8 mouse cellular contexts compared by ENCODE assay signal in the genomic region with DNA sequence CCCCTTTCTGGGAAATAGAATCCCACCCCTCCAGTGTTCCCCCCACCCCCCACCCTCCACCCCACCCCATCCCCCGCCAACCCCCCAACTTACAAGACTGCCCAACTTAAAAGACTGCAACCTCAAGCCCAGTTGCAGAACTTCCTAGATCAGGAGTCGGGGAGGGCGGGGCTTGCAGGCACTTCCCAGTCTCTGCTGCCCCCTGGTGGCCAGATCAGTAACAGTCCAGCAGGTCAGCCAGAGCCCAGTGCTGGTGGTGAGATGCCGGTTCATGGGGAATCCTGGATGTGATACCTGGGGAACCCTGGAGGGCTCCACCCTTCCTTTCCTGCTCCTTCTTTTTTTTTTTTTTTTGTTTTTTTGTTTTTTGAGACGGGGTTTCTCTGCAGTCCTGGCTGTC. TPM values are rescaled to one million over a fixed set of nuclear protein-coding genes. Genes with fewer than 3 reads are reported as not detected.
DNase-seq lines count a peak whose midpoint lies in the region; ATAC-seq lines count a peak whose summit lies in the region.

No protein-coding gene starts in this region.

- no peak overlapping the region for H3K4me3 ChIP-seq in hindbrain, embryonic 14.5 days (replicated peaks; ENCODE audit: low read length)

- peak; percentile 59 for ATAC-seq in frontal cortex, adult (ENCODE audit: low TSS enrichment)
- ATAC-seq in hindbrain, embryonic 14.5 days (ENCODE audit: low FRiP score), result peak; percentile 62

- H3K4me2 ChIP-seq in hindbrain, embryonic 14.5 days (replicated peaks), result no peak overlapping the region

- H3K27ac ChIP-seq in hindbrain, embryonic 14.5 days, result no peak overlapping the region

- H3K27me3 ChIP-seq in hindbrain, embryonic 14.5 days (ENCODE audit: control insufficient read depth, insufficient read depth, low read length), result no peaks in the 10 kb centered on the region

- no peaks in the 10 kb centered on the region for H3K36me3 ChIP-seq in hindbrain, embryonic 14.5 days (replicated peaks; ENCODE audit: control insufficient read depth, insufficient read depth)

- no peak overlapping the region for H3K9ac ChIP-seq in hindbrain, embryonic 14.5 days

- peaks cover 9% of the 10 kb centered on the region for H3K4me1 ChIP-seq in hindbrain, embryonic 14.5 days (replicated peaks; ENCODE audit: control insufficient read depth, insufficient read depth, low read length)

- WGBS in hindbrain, embryonic 14.5 days, result 3% methylated on average over 5 of the region's 5 CpGs

- no peaks in the 10 kb centered on the region for H3K9me3 ChIP-seq in hindbrain, embryonic 14.5 days (ENCODE audit: control insufficient read depth, low read length)

- peak; percentile 95 for DNase-seq in NIH3T3 (ENCODE audit: low read depth)
- peak; percentile 89 for DNase-seq in cerebellum, adult 8-10 months
- DNase-seq in hindbrain, embryonic 14.5 days (ENCODE audit: low spot score), result peak; percentile 94
- DNase-seq in layer of hippocampus, postnatal 25 days (ENCODE audit: extremely low spot score in 1 of 2, low spot score in 1 of 2), result peak; percentile 87 to 98
- peak; percentile 92 for DNase-seq in lung, postnatal 25 days (ENCODE audit: low spot score)
- DNase-seq in right cerebral cortex, adult 18-20 months, result peak; percentile 89
- DNase-seq in urinary bladder, adult 2 months (ENCODE audit: low spot score), result peak; percentile 90

RNA-seq across cellular contexts. Expression of gene Plcg2, which starts 23.1 kb away (rescaled TPM):
- 1.2 TPM in 2 replicates for polyA plus RNA-seq in hindbrain, embryonic 14.5 days (2014; fragmentation: Nextera tagmentation; extraction: Ambion mirVana)
- total RNA-seq in layer of hippocampus, postnatal 25 days (2021), result 1 to 10 TPM; 3.8 to 4.0 TPM
- 7.2 and 9.6 TPM in 2 replicates for polyA plus RNA-seq in urinary bladder, adult 2 months (2012; rRNA removed)
